Mouse (Mus musculus): ENCODE measurements at regions not wholly inside any gene's neighbourhood (a gene's known extent, or its start where the extent isn't known, plus 50 kb on each side); places are given as distances from the start of the nearest gene placed in this dataset.

GRCm38 (mm10) chr13:37689127-37689777 is 88.9 kb upstream of the Rreb1 start:
- WGBS, result 87% methylated on average over 6 of the region's 6 CpGs

GRCm38 (mm10) chr13:37691855-37692445 is 86.2 kb upstream of the Rreb1 start:
- H3K4me1 ChIP-seq, result no peaks in the 10 kb centered on the region
- H3K27ac ChIP-seq, result no peak overlapping the region
- 0 out of 2 replicates have a peak, but pooled peaks cover 4% of the 10 kb centered on the region for H3K9me3 ChIP-seq
- no peaks in the 10 kb centered on the region for H3K36me3 ChIP-seq (replicated peaks)
- H3K4me3 ChIP-seq, result no peak overlapping the region
- H3K27me3 ChIP-seq (ENCODE audit: poor library complexity, severe bottlenecking), result no peaks in the 10 kb centered on the region
- WGBS, result 88% methylated on average over 5 of the region's 5 CpGs
- DNase-seq (ENCODE audit: extremely low spot score, low spot score), result no peak

More at GRCm38 (mm10) chr13:37689127-37689777, 88.9 kb upstream of the Rreb1 start:
- H3K9me3 ChIP-seq, result 0 out of 2 replicates have a peak, but pooled peaks cover 4% of the 10 kb centered on the region
- no peak for DNase-seq (ENCODE audit: extremely low spot score, low spot score)
- no peak overlapping the region for H3K4me3 ChIP-seq
- no peaks in the 10 kb centered on the region for H3K4me1 ChIP-seq
- H3K27ac ChIP-seq, result no peak overlapping the region
- H3K27me3 ChIP-seq (ENCODE audit: poor library complexity, severe bottlenecking), result no peaks in the 10 kb centered on the region
- H3K36me3 ChIP-seq (replicated peaks), result no peaks in the 10 kb centered on the region

DNA sequence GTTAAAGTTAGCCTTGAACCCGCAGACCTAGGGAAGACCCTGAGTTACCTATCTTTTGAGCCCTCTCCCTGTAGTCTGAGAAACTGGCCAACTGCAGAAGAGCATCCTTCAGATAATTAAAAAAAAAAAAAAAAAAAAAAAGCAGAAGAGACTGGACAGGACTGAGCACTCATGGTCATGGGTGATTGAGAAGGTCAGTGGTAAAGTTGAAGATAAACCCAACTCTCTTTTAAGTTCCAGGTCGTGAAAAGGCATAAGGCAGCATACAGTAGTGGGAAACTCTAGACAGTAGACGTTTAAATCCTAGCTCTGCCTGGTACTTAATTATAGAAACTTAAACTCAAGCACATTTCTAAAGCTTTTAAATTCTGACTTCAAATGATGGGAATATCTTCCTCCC is 84.6 kb upstream of the Rreb1 start:
- H3K27ac ChIP-seq, result no peak overlapping the region
- DNase-seq (ENCODE audit: extremely low spot score, low spot score), result no peak
- WGBS, result 91% methylated on average over 3 of the region's 3 CpGs
- H3K36me3 ChIP-seq (replicated peaks), result no peaks in the 10 kb centered on the region
- no peaks in the 10 kb centered on the region for H3K4me1 ChIP-seq
- H3K9me3 ChIP-seq, result 0 out of 2 replicates have a peak, but pooled peaks cover 4% of the 10 kb centered on the region
- H3K27me3 ChIP-seq (ENCODE audit: poor library complexity, severe bottlenecking), result no peaks in the 10 kb centered on the region
- no peak overlapping the region for H3K4me3 ChIP-seq

- no peak for DNase-seq (ENCODE audit: extremely low spot score, low spot score)
- peaks cover 11% of the 10 kb centered on the region for H3K4me1 ChIP-seq
- H3K27me3 ChIP-seq (ENCODE audit: poor library complexity, severe bottlenecking), result no peaks in the 10 kb centered on the region
- no peaks in the 10 kb centered on the region for H3K9me3 ChIP-seq
- WGBS, result 88% methylated on average over 1 of the region's 1 CpGs
- no peak overlapping the region for H3K4me3 ChIP-seq
- no peak overlapping the region for H3K27ac ChIP-seq
- no peaks in the 10 kb centered on the region for H3K36me3 ChIP-seq (replicated peaks)
Measured at GRCm38 (mm10) chr13:37704475-37704874, 73.7 kb upstream of the Rreb1 start.

- DNase-seq (ENCODE audit: extremely low spot score, low spot score), result no peak
- Histone ChIP-seq H3K4me3 (no peak overlapping the region), H3K27me3 (ENCODE audit: poor library complexity, severe bottlenecking) (no peaks in the 10 kb centered on the region), H3K36me3 (replicated peaks) (no peaks in the 10 kb centered on the region), H3K27ac (no peak overlapping the region), H3K9me3 (no peaks in the 10 kb centered on the region), H3K4me1 (peaks cover 11% of the 10 kb centered on the region)
- 82% methylated on average over 2 of the region's 2 CpGs for WGBS
Measured at GRCm38 (mm10) chr13:37705482-37705881, 72.7 kb upstream of the Rreb1 start.

- Histone ChIP-seq H3K36me3 (replicated peaks) (no peaks in the 10 kb centered on the region), H3K27me3 (ENCODE audit: poor library complexity, severe bottlenecking) (no peaks in the 10 kb centered on the region), H3K4me1 (peaks cover 11% of the 10 kb centered on the region), H3K4me3 (no peak overlapping the region), H3K27ac (no peak overlapping the region), H3K9me3 (no peaks in the 10 kb centered on the region)
- DNase-seq (ENCODE audit: extremely low spot score, low spot score), result no peak
- 91% methylated on average over 5 of the region's 5 CpGs for WGBS
Measured at GRCm38 (mm10) chr13:37710913-37711312, 67.3 kb upstream of the Rreb1 start.

DNA sequence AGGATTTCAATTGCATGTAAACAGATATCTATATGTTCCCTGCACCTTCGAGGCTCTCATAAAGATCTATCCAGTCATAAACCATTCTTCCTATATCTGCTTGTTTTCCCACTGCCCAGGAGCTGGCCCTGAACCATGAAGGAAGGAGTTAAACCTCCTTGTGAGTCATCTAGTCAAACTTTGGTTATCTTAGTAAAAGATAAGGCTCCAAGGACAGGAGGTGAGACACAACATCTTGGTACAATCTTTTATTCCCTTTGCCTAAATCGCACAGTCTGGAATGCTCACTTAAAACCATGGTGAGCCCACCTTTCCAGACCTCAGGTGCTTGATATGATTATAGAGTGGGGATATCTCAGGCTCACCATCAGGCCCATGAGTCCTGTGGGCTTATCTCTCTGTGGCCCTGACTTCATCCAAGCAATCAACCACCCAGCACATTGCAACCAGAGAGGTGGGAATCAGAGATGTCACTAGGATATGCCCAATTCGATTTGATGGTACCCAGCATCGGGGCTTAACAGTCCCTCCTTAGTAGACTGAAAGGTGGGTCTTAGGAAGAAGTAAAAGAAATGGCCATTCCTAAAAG is 65.2 kb upstream of the Rreb1 start:
- no peaks in the 10 kb centered on the region for H3K9me3 ChIP-seq
- no peak overlapping the region for H3K4me3 ChIP-seq
- no peaks in the 10 kb centered on the region for H3K36me3 ChIP-seq (replicated peaks)
- no peak for DNase-seq (ENCODE audit: extremely low spot score, low spot score)
- H3K27ac ChIP-seq, result no peak overlapping the region
- 89% methylated on average over 4 of the region's 4 CpGs for WGBS
- no peaks in the 10 kb centered on the region for H3K27me3 ChIP-seq (ENCODE audit: poor library complexity, severe bottlenecking)
- H3K4me1 ChIP-seq, result peaks cover 17% of the 10 kb centered on the region

DNA sequence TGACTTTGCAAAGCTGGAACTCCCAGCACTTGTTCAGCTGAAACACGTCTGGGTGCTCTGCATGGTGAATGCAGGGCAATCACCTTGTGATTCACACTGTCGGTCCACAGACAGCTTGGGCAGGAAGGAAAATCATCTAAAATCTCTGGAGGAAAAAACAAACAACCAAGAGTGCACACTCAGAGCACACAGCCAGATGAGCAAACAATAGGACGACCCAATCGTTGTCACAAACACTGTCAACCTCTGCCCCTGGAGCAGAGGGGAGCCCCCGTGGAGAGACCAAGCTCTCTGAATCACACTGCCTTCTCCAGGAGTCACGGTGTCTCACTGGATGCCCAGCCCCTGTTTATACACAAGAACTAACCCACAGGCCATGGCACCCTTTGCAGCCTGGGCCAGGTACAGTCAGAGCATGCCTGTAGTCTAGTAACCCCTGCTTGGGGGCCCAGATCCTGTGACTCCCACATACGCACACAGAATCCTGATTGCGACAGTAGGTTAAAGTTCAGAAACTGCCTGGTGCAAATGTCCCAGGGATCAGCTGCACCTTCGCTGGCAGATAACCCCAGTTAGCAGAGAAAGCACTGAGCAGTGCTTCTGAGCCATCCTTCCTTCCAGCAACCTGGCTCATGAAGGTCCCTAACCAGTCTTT is 63.0 kb upstream of the Rreb1 start:
- H3K36me3 ChIP-seq (replicated peaks), result no peaks in the 10 kb centered on the region
- H3K27me3 ChIP-seq (ENCODE audit: poor library complexity, severe bottlenecking), result no peaks in the 10 kb centered on the region
- WGBS, result 58% methylated on average over 9 of the region's 9 CpGs
- H3K27ac ChIP-seq, result no peak overlapping the region
- no peak for DNase-seq (ENCODE audit: extremely low spot score, low spot score)
- H3K4me1 ChIP-seq, result peaks cover 17% of the 10 kb centered on the region
- H3K9me3 ChIP-seq, result no peaks in the 10 kb centered on the region
- H3K4me3 ChIP-seq, result no peak overlapping the region

DNA sequence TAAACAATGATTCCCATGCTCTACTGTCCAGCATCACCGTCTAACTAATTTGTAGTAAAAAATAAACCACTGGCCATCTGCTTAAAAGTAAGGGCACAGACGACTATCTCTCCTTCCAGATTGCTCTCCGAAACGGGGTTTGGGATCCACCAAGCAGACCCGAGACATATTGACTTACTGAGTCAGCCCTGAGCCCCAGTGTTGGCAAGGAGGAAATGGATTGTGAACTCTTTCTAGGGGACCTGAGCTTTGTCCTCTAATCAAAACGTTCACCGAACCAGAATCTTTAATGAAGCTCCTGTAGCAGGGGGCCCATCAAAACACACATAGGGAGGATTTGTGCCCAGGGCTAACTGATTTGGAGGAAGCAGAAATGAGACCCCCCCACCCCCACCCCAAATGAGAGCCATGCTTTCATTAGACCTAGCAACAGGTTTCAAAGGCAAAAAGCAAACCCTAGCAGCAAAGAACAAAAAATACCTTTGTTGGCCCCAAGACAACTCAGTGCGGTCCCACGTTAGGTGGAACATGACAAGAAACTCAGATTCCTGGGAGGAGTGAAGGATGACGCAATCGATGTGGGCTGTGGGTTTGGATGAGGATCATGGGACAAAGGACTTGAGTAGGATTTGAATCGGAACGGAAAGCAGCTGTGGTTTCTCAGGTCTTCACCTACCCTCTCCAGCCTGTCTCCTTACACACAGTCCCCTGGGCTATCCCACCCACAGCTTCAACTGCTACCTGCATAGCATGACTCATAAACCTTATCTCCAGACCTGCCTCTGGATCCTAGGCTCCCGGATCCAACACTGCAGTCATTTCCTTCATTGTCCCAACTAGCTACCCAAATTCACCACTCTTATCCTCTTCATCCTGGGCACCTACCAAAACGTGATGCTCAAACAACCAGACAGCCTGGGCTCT is 62.2 kb upstream of the Rreb1 start:
- Histone ChIP-seq H3K4me1 (peaks cover 17% of the 10 kb centered on the region), H3K9me3 (no peaks in the 10 kb centered on the region), H3K27ac (no peak overlapping the region), H3K4me3 (no peak overlapping the region), H3K27me3 (ENCODE audit: poor library complexity, severe bottlenecking) (no peaks in the 10 kb centered on the region), H3K36me3 (replicated peaks) (no peaks in the 10 kb centered on the region)
- WGBS, result 73% methylated on average over 15 of the region's 15 CpGs
- DNase-seq (ENCODE audit: extremely low spot score, low spot score), result no peak

GRCm38 (mm10) chr13:37717793-37718192 is 60.4 kb upstream of the Rreb1 start:
- H3K36me3 ChIP-seq (replicated peaks), result no peaks in the 10 kb centered on the region
- 91% methylated on average over 1 of the region's 1 CpGs for WGBS
- peaks cover 17% of the 10 kb centered on the region for H3K4me1 ChIP-seq
- H3K9me3 ChIP-seq, result no peaks in the 10 kb centered on the region
- no peak overlapping the region for H3K4me3 ChIP-seq
- H3K27me3 ChIP-seq (ENCODE audit: poor library complexity, severe bottlenecking), result no peaks in the 10 kb centered on the region
- no peak for DNase-seq (ENCODE audit: extremely low spot score, low spot score)
- no peak overlapping the region for H3K27ac ChIP-seq

GRCm38 (mm10) chr13:37718364-37718763 is 59.8 kb upstream of the Rreb1 start:
- no peak overlapping the region for H3K27ac ChIP-seq
- no peaks in the 10 kb centered on the region for H3K9me3 ChIP-seq
- H3K27me3 ChIP-seq (ENCODE audit: poor library complexity, severe bottlenecking), result no peaks in the 10 kb centered on the region
- DNase-seq (ENCODE audit: extremely low spot score, low spot score), result no peak
- 76% methylated on average over 4 of the region's 4 CpGs for WGBS
- no peaks in the 10 kb centered on the region for H3K36me3 ChIP-seq (replicated peaks)
- H3K4me1 ChIP-seq, result peaks cover 17% of the 10 kb centered on the region
- H3K4me3 ChIP-seq, result no peak overlapping the region

All from forebrain, embryonic 10.5 days (tissue).